10 mouse cellular contexts compared by ENCODE assay signal in the genomic region with DNA sequence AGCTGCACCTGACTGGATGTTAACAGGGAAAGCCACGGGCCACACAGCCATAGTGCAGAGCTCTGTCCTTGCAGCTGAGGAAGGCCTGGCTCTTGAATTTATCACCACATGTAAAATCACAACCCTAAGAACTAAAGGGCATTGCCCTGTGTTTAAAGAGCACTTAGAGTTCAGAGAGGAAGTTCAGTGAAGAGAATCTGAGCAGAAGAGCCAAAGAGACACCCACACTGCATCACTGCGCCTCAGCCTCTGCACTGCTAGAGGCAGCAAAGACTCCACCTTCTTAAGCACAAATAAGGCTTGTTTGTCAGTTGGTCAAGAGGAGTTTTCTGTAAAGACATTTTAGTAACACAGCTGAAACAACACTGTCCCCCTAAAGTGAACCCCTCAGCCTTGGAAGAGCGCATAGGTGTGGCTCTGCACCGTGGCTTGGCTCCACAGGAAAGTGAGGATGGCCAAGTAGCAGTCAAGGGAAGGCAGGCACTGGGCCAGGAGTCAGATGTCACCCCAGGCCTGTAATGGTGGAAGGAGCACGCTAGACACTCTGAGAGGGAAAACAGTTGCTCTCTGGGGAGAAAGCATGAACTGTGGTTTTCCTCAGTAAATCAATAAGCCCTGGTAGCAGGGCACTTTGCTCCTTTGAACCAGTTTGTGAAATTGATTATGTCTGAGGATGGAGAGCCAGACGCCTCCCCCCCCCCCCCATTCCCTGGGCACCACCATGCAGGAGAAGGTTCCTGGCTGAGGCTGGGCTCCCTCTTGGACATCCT. TPM values are rescaled to one million over a fixed set of nuclear protein-coding genes. Genes with fewer than 3 reads are reported as not detected.
DNase-seq lines count a peak whose midpoint lies in the region; ATAC-seq and TF ChIP-seq lines count a peak whose summit lies in the region.
"Had no signal": no experiment of that assay in that cellular context is flagged by ENCODE, and none has a peak within 500 bp of the region (broad histone marks: within the 10 kb centered on the region; RNA-seq: fewer than 3 reads in every experiment).

No protein-coding gene starts in this region.

- no peaks in the 10 kb centered on the region for H3K9me3 ChIP-seq in hindbrain, embryonic 16.5 days (ENCODE audit: control insufficient read depth, low read length)
- no peaks in the 10 kb centered on the region for H3K9me3 ChIP-seq in hindbrain, embryonic 14.5 days (ENCODE audit: control insufficient read depth, low read length)
- no peaks in the 10 kb centered on the region for H3K9me3 ChIP-seq in ES-Bruce4 (replicated peaks; ENCODE audit: control insufficient read depth, insufficient read depth, low read length, poor library complexity, severe bottlenecking)
- H3K9me3 ChIP-seq in midbrain, embryonic 14.5 days (ENCODE audit: control insufficient read depth, low read length), result no peaks in the 10 kb centered on the region
- H3K9me3 ChIP-seq: embryonic facial prominence, embryonic 12.5 days had no signal

- DNase-seq in hindbrain, embryonic 14.5 days (ENCODE audit: low spot score), result no peak
- DNase-seq in gastrocnemius, adult 18-20 months (ENCODE audit: low spot score), result peak; percentile 81
- DNase-seq in kidney, adult 9 months, result peak; percentile 65
- DNase-seq in splenic B cell, adult 2 months (ENCODE audit: low read depth, low spot score), result peak; percentile 66
- no peak for DNase-seq in left cerebral cortex, adult 18-20 months (ENCODE audit: low spot score in 2 of 2)
- no peak for DNase-seq in midbrain, embryonic 14.5 days

- no peaks in the 10 kb centered on the region for H3K36me3 ChIP-seq in hindbrain, embryonic 16.5 days (ENCODE audit: control insufficient read depth, insufficient read depth, low read length)
- H3K36me3 ChIP-seq in hindbrain, embryonic 14.5 days (replicated peaks; ENCODE audit: control insufficient read depth, insufficient read depth), result no peaks in the 10 kb centered on the region
- no peaks in the 10 kb centered on the region for H3K36me3 ChIP-seq in ES-Bruce4 (ENCODE audit: control insufficient read depth, insufficient read depth, low read length, poor library complexity, severe bottlenecking)
- H3K36me3 ChIP-seq in splenic B cell, adult 2 months (ENCODE audit: control insufficient read depth, insufficient read depth, low read length, poor library complexity, severe bottlenecking), result no peaks in the 10 kb centered on the region; the same call in 1 of the 2 replicates
- H3K36me3 ChIP-seq in midbrain, embryonic 14.5 days (ENCODE audit: control insufficient read depth, insufficient read depth, low read length), result no peaks in the 10 kb centered on the region
- H3K36me3 ChIP-seq: embryonic facial prominence, embryonic 12.5 days had no signal

- peaks cover 7% of the 10 kb centered on the region for H3K4me1 ChIP-seq in hindbrain, embryonic 16.5 days (ENCODE audit: control insufficient read depth, insufficient read depth, low read depth, low read length)
- 0 out of 2 replicates have a peak, but pooled peaks cover 5% of the 10 kb centered on the region for H3K4me1 ChIP-seq in hindbrain, embryonic 14.5 days (replicated peaks; ENCODE audit: control insufficient read depth, insufficient read depth, low read length)
- H3K4me1 ChIP-seq in ES-Bruce4 (ENCODE audit: control insufficient read depth, insufficient read depth, low read length), result peaks cover 5% of the 10 kb centered on the region
- 0 out of 2 replicates have a peak, but pooled peaks cover 9% of the 10 kb centered on the region for H3K4me1 ChIP-seq in midbrain, embryonic 14.5 days (ENCODE audit: control insufficient read depth, insufficient read depth, low read length)

- no peak for ATAC-seq in hindbrain, embryonic 16.5 days
- no peak for ATAC-seq in hindbrain, embryonic 14.5 days (ENCODE audit: low FRiP score)
- no peak for ATAC-seq in midbrain, embryonic 14.5 days (ENCODE audit: low FRiP score, low TSS enrichment)

- no peak overlapping the region for H3K9ac ChIP-seq in hindbrain, embryonic 16.5 days (ENCODE audit: low read depth, low read length)
- no peak overlapping the region for H3K9ac ChIP-seq in hindbrain, embryonic 14.5 days
- peak overlapping the region; percentile 26; the same call in 1 of the 2 replicates for H3K9ac ChIP-seq in ES-Bruce4 (ENCODE audit: low read depth, poor library complexity, severe bottlenecking)
- H3K9ac ChIP-seq in midbrain, embryonic 14.5 days (replicated peaks; ENCODE audit: low read length), result no peak overlapping the region

- no peak overlapping the region for H3K4me3 ChIP-seq in hindbrain, embryonic 16.5 days (ENCODE audit: low read length)
- no peak overlapping the region for H3K4me3 ChIP-seq in hindbrain, embryonic 14.5 days (replicated peaks; ENCODE audit: low read length)
- no peak overlapping the region for H3K4me3 ChIP-seq in ES-Bruce4 (ENCODE audit: low read depth, low read length)
- H3K4me3 ChIP-seq in midbrain, embryonic 14.5 days (replicated peaks; ENCODE audit: low read depth, low read length), result no peak overlapping the region
- H3K4me3 ChIP-seq: embryonic facial prominence, embryonic 12.5 days; megakaryocyte, embryonic 14.5 days had no signal

- no peak for TF ChIP-seq CTCF in ES-Bruce4 (IDR thresholded peaks at IDR 0.05; ENCODE audit: low read depth, low read length)

- no peak overlapping the region for H3K4me2 ChIP-seq in hindbrain, embryonic 16.5 days (ENCODE audit: low read length)
- no peak overlapping the region for H3K4me2 ChIP-seq in hindbrain, embryonic 14.5 days (replicated peaks)
- H3K4me2 ChIP-seq in midbrain, embryonic 14.5 days (ENCODE audit: low read length), result no peak overlapping the region
- H3K4me2 ChIP-seq: embryonic facial prominence, embryonic 12.5 days had no signal

- 66% methylated on average over 6 of the region's 6 CpGs for WGBS in hindbrain, embryonic 16.5 days
- WGBS in hindbrain, embryonic 14.5 days, result 68% methylated on average over 6 of the region's 6 CpGs
- 77% methylated on average over 6 of the region's 6 CpGs for WGBS in midbrain, embryonic 14.5 days

- TF ChIP-seq POLR2A in ES-Bruce4 (IDR thresholded peaks at IDR 0.05; ENCODE audit: insufficient read depth, low read length), result no peak

- 0 out of 2 replicates have a peak, but pooled peaks cover 2% of the 10 kb centered on the region for H3K27me3 ChIP-seq in hindbrain, embryonic 16.5 days (replicated peaks; ENCODE audit: control insufficient read depth, insufficient read depth, low read length)
- no peaks in the 10 kb centered on the region for H3K27me3 ChIP-seq in hindbrain, embryonic 14.5 days (ENCODE audit: control insufficient read depth, insufficient read depth, low read length)
- no peaks in the 10 kb centered on the region for H3K27me3 ChIP-seq in ES-Bruce4 (ENCODE audit: control insufficient read depth, insufficient read depth, low read length, poor library complexity, severe bottlenecking)
- no peaks in the 10 kb centered on the region for H3K27me3 ChIP-seq in splenic B cell, adult 2 months (ENCODE audit: control insufficient read depth, insufficient read depth, low read length, poor library complexity, severe bottlenecking)
- H3K27me3 ChIP-seq in midbrain, embryonic 14.5 days (ENCODE audit: control insufficient read depth, insufficient read depth, low read length), result no peaks in the 10 kb centered on the region
- H3K27me3 ChIP-seq: embryonic facial prominence, embryonic 12.5 days had no signal

- no peak for TF ChIP-seq EP300 in ES-Bruce4 (IDR thresholded peaks at IDR 0.05; ENCODE audit: insufficient read depth, low read depth, low read length)

- H3K27ac ChIP-seq in hindbrain, embryonic 16.5 days (ENCODE audit: low read depth, low read length), result peak overlapping the region; percentile 39; the same call in 1 of the 2 replicates
- no peak overlapping the region for H3K27ac ChIP-seq in hindbrain, embryonic 14.5 days
- H3K27ac ChIP-seq in ES-Bruce4 (ENCODE audit: insufficient read depth, low read length), result peak overlapping the region; percentile 22; the same call in 1 of the 2 replicates
- H3K27ac ChIP-seq in midbrain, embryonic 14.5 days (replicated peaks; ENCODE audit: low read depth, low read length), result no peak overlapping the region
- H3K27ac ChIP-seq: embryonic facial prominence, embryonic 12.5 days had no signal

RNA-seq across cellular contexts. Expression of gene Ephx1, which starts 5.8 kb away (rescaled TPM):
- 11.8 and 16.4 TPM in 2 replicates for polyA plus RNA-seq in hindbrain, embryonic 16.5 days (2015; fragmentation: Nextera tagmentation; extraction: Ambion mirVana)
- 8.7 and 10.3 TPM in 2 replicates for polyA plus RNA-seq in hindbrain, embryonic 14.5 days (2014; fragmentation: Nextera tagmentation; extraction: Ambion mirVana)
- polyA plus RNA-seq in ES-Bruce4 (2011; ENCODE audit: insufficient read depth, insufficient read length, low read depth, missing spikeins), result 15.1 and 16.9 TPM in 2 replicates
- total RNA-seq in gastrocnemius, adult 18-20 months (2021), result 10 to 100 TPM; 13.0 to 16.0 TPM
- 10 to 100 TPM; 27.6 to 30.8 TPM for total RNA-seq in left cerebral cortex, adult 18-20 months (2021)
- 2.7 and 3.2 TPM in 2 replicates for polyA plus RNA-seq in midbrain, embryonic 14.5 days (2014; fragmentation: Nextera tagmentation; extraction: Ambion mirVana)

RNA-seq across cellular contexts. Expression of gene 9130409I23Rik, which starts 36.1 kb away (rescaled TPM):
- not detected in 2 replicates for polyA plus RNA-seq in hindbrain, embryonic 16.5 days (2015; fragmentation: Nextera tagmentation; extraction: Ambion mirVana)
- not detected in 2 replicates for polyA plus RNA-seq in hindbrain, embryonic 14.5 days (2014; fragmentation: Nextera tagmentation; extraction: Ambion mirVana)
- not detected in 2 replicates for polyA plus RNA-seq in ES-Bruce4 (2011; ENCODE audit: insufficient read depth, insufficient read length, low read depth, missing spikeins)
- total RNA-seq in gastrocnemius, adult 18-20 months (2021), result not detected
- not detected for total RNA-seq in left cerebral cortex, adult 18-20 months (2021)
- polyA plus RNA-seq in midbrain, embryonic 14.5 days (2014; fragmentation: Nextera tagmentation; extraction: Ambion mirVana), result not detected in 2 replicates
- polyA plus RNA-seq: embryonic facial prominence, embryonic 12.5 days had no signal

Comparison
In these comparisons a context has a peak if more than half of its experiments do, and no peak if none do; other contexts are left out.
1. H3K27ac ChIP-seq: peak in hindbrain, embryonic 16.5 days (single experiment) and ES-Bruce4 (single experiment); none in hindbrain, embryonic 14.5 days (single experiment) and midbrain, embryonic 14.5 days (single experiment).
2. DNase-seq: peak in gastrocnemius, adult 18-20 months (single experiment), kidney, adult 9 months (single experiment) and splenic B cell, adult 2 months (single experiment); none in hindbrain, embryonic 14.5 days (single experiment), left cerebral cortex, adult 18-20 months (0 of 2) and midbrain, embryonic 14.5 days (single experiment).